Mouse (Mus musculus) v-Abl transformed pro-B cells (cell line): ENCODE measurements around the gene Htr2b.

Experiments used
- in situ Hi-C, 2 experiments: fragments of 400-800 bp; cut with MboI; formaldehyde crosslinking; loops; one replicate each; pipeline ENCODE4 v1.15.1; 2025; ENCODE audit not compliant: unreplicated experiment in 2 of 2

Htr2b gene

GRCm38 (mm10) chr1:86111779-86112178 lies at the start of gene Htr2b:
Htr2b (minus strand) TSS chr1:86111970.
- in situ Hi-C loops: loop anchor here in 1 of 2 experiments (25.0 kb wide), 1 partner anchor 1876 kb away; no protein-coding TSS in a partner anchor

DNA sequence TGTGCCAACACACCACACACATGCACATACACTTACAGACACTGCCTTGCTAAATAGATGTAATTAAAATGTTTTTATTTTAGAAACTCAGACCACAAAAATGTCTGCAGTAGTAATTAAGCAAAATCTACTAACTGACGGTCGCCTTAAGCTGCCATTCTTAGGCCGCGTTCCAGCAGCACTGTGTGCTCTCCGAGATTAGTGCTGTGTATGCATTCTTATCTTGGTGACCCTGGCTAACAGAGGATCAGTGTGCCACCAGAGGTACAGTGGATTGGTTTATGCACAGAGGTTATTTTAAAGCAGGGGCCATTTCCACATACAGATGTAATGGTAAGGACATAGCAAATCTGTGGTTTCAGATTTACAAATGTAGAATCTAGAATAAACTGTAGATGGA lies 49.3 kb upstream of the Htr2b start:
- in situ Hi-C loops: loop anchor here in 1 of 2 experiments (10.0 kb wide), 1 partner anchor 384 kb away; no protein-coding TSS in a partner anchor

GRCm38 (mm10) chr1:86160479-86160878 lies 48.7 kb upstream of the Htr2b start:
- in situ Hi-C loops: loop anchor here in 1 of 2 experiments (10.0 kb wide), 1 partner anchor 384 kb away; no protein-coding TSS in a partner anchor

GRCm38 (mm10) chr1:86160059-86160458 lies 48.3 kb upstream of the Htr2b start:
- in situ Hi-C loops: loop anchor here in 1 of 2 experiments (10.0 kb wide), 1 partner anchor 385 kb away; no protein-coding TSS in a partner anchor

- in situ Hi-C loops: no loop called here
Measured at GRCm38 (mm10) chr1:86156595-86156994, 44.8 kb upstream of the Htr2b start.

DNA sequence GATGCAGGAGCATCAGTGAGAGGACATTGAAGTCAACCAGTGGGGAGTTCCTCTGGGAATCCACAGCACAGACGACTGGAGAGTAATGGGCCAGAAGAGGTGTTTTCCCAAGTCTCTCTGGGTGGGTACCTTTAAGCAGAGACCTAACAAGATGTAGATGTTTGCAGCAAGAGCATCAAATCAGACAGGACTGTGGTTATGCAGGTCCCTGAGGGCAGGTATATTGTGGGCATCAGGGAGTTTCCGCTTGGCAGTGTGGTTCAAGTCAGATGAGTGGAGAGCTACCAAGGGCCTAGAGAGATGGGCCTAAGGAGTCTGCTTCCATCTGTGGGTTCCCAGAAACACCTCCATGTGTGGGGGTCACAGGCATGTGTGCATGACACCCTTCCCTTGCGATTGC lies 44.3 kb upstream of the Htr2b start:
- in situ Hi-C loops: no loop called here

- in situ Hi-C loops: no loop called here
Measured at GRCm38 (mm10) chr1:86154824-86155164, 43.0 kb upstream of the Htr2b start.

GRCm38 (mm10) chr1:86154133-86154823 lies 42.5 kb upstream of the Htr2b start, which contains the start of gene Armc9:
Armc9 (plus strand) TSS chr1:86154780.
- in situ Hi-C loops: no loop called here

GRCm38 (mm10) chr1:86152618-86153017 lies 40.8 kb upstream of the Htr2b start:
- in situ Hi-C loops: no loop called here

GRCm38 (mm10) chr1:86151376-86151775 lies 39.6 kb upstream of the Htr2b start:
- in situ Hi-C loops: no loop called here

- in situ Hi-C loops: no loop called here
Measured at GRCm38 (mm10) chr1:86150929-86151328, 39.2 kb upstream of the Htr2b start.

- in situ Hi-C loops: no loop called here
Measured at GRCm38 (mm10) chr1:86148161-86148560, 36.4 kb upstream of the Htr2b start.

- in situ Hi-C loops: no loop called here
Measured at GRCm38 (mm10) chr1:86147557-86147956, 35.8 kb upstream of the Htr2b start.

GRCm38 (mm10) chr1:86146293-86146692 lies 34.5 kb upstream of the Htr2b start:
- in situ Hi-C loops: no loop called here

DNA sequence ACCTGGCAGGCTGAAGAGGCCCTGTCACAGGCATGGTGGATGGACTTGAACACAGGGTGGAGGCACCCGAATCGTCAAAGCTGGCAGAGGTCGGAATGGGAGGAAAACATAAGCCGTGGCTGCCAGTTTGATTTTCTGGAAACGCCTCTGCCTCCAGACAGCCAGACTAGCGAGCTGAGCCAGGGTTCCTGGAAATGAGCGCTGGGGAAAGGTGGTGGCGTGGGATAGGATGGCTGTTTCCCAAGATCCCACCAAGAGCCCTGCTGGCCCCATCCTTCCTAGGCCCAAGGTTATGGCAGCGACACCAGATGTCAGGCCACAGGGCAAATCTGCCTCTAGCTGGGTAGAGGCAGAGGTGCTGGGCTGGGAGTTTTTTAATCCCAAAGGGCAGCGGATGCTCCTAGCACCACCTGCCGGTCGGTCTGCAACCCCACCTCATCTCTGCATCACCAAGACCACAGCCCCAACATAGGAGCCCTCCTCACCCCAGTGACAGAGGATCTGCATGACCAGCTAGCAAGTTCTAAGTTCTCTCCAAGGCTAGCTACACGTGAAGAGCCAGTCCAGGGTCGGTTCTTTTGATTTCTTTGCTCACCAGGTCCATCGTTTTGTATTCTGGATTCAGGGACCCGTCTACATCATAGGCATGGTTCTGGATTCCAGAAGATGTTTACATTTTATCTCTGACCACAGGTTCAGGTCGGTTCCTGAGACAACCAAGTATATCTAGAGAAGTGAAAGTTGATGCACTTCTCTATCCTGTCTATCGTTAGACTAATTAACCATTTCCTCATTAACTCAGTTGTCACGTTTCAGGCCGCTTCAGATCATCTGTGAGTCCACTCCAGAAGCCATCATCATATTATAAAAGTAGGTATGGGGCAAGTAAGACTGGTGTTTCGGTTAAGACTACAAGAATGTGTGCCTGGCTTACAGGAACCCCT lies 32.5 kb upstream of the Htr2b start:
- in situ Hi-C loops: no loop called here

GRCm38 (mm10) chr1:86143165-86143564 lies 31.4 kb upstream of the Htr2b start:
- in situ Hi-C loops: no loop called here

DNA sequence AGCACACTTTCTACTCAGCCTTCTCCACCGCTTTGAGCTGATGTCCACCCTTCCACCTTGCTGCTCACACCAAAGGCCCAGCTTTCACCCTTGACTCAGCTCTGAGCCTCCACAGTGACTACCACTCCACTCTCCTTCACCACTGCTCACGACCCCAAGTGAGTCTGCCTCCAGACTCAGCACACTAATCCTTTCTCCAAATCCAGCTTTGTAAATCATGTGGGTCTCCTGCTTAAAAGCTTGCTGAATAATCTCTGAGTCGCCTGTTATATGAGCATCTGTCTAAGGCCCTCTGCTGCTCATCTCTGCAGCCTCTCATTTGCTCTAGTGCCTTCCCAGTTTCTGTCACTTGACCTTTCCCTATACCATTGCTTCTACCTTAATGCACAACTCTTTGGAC lies 29.3 kb upstream of the Htr2b start:
- in situ Hi-C loops: no loop called here

- in situ Hi-C loops: no loop called here
Measured at GRCm38 (mm10) chr1:86135315-86135714, 23.5 kb upstream of the Htr2b start.

DNA sequence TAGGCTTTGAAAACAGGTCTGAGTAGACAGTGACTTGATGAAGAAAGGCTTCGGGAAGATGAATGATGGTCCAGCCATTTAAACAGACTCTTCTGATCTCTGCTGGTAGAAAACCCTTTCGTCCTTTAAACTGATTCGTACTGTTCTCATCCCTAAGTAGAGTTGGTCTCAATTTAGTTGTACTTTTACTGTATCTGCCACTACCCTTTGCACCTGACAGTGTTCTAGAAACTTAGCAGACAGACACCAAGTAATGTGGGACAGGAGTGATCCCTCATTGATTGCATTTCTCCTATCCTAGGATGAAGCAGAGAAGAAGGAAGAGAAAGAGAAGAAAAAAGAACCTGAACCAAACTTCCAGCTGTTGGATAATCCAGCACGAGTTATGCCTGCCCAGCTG lies 21.6 kb upstream of the Htr2b start, which contains the start of gene Gm21972:
Gm21972 (plus strand) TSS at position 301 of the 400 bp plus-strand sequence.
- in situ Hi-C loops: no loop called here

GRCm38 (mm10) chr1:86126036-86126435 lies 14.3 kb upstream of the Htr2b start:
- in situ Hi-C loops: no loop called here

DNA sequence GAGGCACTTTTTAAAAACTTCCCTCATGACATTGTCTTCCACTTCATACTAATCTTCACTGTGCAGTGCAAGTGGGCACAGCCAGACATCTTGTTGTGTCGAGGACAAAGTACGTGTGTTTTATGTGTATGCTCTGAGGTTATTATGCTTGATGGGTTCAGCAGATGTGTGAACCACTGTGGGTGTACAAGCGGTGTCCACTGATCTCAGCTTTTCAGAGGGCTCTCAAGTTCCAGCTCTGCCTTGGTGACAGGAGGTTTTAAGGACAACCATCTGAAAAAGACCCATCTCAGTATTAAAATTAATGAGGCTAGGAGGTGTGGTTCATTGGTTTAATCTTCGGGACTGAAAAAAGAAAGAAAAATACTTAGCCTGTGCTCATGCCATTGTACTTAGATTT lies 7.8 kb upstream of the Htr2b start:
- in situ Hi-C loops: loop anchor here in 1 of 2 experiments (25.0 kb wide), 1 partner anchor 1868 kb away; no protein-coding TSS in a partner anchor
